Mouse (Mus musculus): ENCODE measurements around the gene Pcbp3. TPM values are rescaled to one million over a fixed set of nuclear protein-coding genes. Genes with fewer than 3 reads are reported as not detected.

Pcbp3 gene
- total and polyA plus RNA-seq, 2 experiments, result 0.37 to 0.55 TPM

- WGBS, result 82% methylated on average over 4 of the region's 4 CpGs
- H3K4me3 ChIP-seq (ENCODE audit: insufficient read depth, low read depth, low read length), result no peak overlapping the region
- H3K4me1 ChIP-seq (ENCODE audit: control insufficient read depth, insufficient read depth, low read length), result no peaks in the 10 kb centered on the region
- H3K9ac ChIP-seq (ENCODE audit: low read depth, low read length), result no peak overlapping the region
- no peak overlapping the region for H3K27ac ChIP-seq (replicated peaks; ENCODE audit: insufficient read depth, low read depth, low read length)
- H3K27me3 ChIP-seq (ENCODE audit: control insufficient read depth, insufficient read depth, low read length), result no peaks in the 10 kb centered on the region
- H3K79me2 ChIP-seq (ENCODE audit: control insufficient read depth, insufficient read depth, low read length), result no peaks in the 10 kb centered on the region
- TF ChIP-seq CTCF (IDR thresholded peaks at IDR 0.05; ENCODE audit: low read depth, low read length) (no peak), POLR2A (IDR thresholded peaks at IDR 0.05; ENCODE audit: extremely low read depth, insufficient read depth, low read length) (no peak)
- DNase-seq (ENCODE audit: extremely low read depth, low read depth, low spot score), result no peak
- H3K36me3 ChIP-seq (ENCODE audit: control insufficient read depth, insufficient read depth, low read length), result no peaks in the 10 kb centered on the region
Measured at GRCm38 (mm10) chr10:76898428-76898827, 63.3 kb downstream of the Pcbp3 start.

DNA sequence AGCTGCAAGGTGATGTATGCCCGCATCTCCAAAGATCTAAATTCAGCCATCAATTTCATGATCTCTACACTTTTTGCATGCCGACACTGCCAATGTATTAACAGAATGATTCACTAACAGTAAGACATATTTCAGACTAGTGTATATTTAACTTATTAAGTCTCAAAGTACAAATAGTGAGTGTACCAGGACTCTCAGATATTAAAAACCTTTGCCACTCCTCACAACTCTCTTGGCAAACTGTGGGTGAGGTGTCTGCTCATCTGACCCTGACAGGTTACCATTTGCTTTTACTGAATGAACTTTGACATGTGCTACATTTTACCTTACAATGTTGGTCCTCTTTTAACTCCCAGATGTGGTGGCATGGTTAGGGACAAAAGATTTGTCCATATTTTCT is 70.2 kb downstream of the Pcbp3 start:
- no peaks in the 10 kb centered on the region for H3K79me2 ChIP-seq (ENCODE audit: control insufficient read depth, insufficient read depth, low read length)
- no peaks in the 10 kb centered on the region for H3K27me3 ChIP-seq (ENCODE audit: control insufficient read depth, insufficient read depth, low read length)
- no peaks in the 10 kb centered on the region for H3K36me3 ChIP-seq (ENCODE audit: control insufficient read depth, insufficient read depth, low read length)
- H3K9ac ChIP-seq (ENCODE audit: low read depth, low read length), result no peak overlapping the region
- H3K4me3 ChIP-seq (ENCODE audit: insufficient read depth, low read depth, low read length), result no peak overlapping the region
- no peak for TF ChIP-seq POLR2A (IDR thresholded peaks at IDR 0.05; ENCODE audit: extremely low read depth, insufficient read depth, low read length)
- TF ChIP-seq CTCF (IDR thresholded peaks at IDR 0.05; ENCODE audit: low read depth, low read length), result no peak
- DNase-seq (ENCODE audit: extremely low read depth, low read depth, low spot score), result peak; percentile 63
- H3K4me1 ChIP-seq (ENCODE audit: control insufficient read depth, insufficient read depth, low read length), result no peaks in the 10 kb centered on the region; the same call in 1 of the 2 replicates
- H3K27ac ChIP-seq (replicated peaks; ENCODE audit: insufficient read depth, low read depth, low read length), result no peak overlapping the region
- WGBS, result 86% methylated on average over 2 of the region's 2 CpGs

DNA sequence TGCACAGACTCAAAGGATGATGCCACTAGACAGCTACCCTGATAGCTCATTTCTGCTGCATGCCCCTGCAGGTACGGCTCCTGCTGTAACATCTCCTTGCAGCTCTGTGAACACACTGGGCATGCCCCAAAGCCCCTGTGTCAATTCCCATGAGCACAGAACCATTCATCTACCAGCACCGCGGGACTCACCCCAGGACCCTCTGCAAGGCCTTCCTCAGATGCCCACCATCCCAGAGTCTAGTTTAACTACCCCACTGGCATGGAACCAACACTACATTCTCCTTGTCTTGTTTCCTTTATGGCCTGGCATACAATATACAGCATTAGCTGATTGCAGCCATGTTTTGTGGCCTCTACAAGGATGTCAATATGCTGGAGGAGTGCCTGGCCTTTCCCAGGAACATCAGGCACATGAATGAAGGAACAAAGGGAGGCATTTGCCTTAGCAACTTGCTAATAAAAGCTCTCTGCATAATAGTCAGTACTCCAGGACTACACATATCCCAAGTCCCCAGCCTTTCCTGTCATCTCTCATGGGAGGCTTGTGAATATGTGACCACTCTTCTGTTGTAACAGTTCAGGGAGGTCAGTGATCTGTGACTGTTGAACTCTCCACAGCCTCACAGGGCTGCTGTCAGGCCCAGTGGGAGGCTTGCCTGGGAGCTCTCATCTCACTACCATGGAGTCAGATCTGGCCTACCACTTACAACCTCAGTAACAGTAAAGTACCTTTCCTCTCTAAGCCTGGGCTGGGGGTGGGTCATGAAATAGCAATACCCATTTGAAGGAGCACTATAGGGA is 78.0 kb downstream of the Pcbp3 start:
- peak; percentile 26 for DNase-seq (ENCODE audit: extremely low read depth, low read depth, low spot score)
- TF ChIP-seq POLR2A (IDR thresholded peaks at IDR 0.05; ENCODE audit: extremely low read depth, insufficient read depth, low read length) (no peak), CTCF (IDR thresholded peaks at IDR 0.05; ENCODE audit: low read depth, low read length) (no peak)
- no peaks in the 10 kb centered on the region for H3K27me3 ChIP-seq (ENCODE audit: control insufficient read depth, insufficient read depth, low read length)
- no peaks in the 10 kb centered on the region for H3K4me1 ChIP-seq (ENCODE audit: control insufficient read depth, insufficient read depth, low read length)
- no peaks in the 10 kb centered on the region for H3K36me3 ChIP-seq (ENCODE audit: control insufficient read depth, insufficient read depth, low read length)
- H3K4me3 ChIP-seq (ENCODE audit: insufficient read depth, low read depth, low read length), result no peak overlapping the region
- no peak overlapping the region for H3K9ac ChIP-seq (ENCODE audit: low read depth, low read length)
- WGBS, result 94% methylated on average over 3 of the region's 3 CpGs
- H3K27ac ChIP-seq (replicated peaks; ENCODE audit: insufficient read depth, low read depth, low read length), result no peak overlapping the region
- H3K79me2 ChIP-seq (ENCODE audit: control insufficient read depth, insufficient read depth, low read length), result no peaks in the 10 kb centered on the region

GRCm38 (mm10) chr10:76882644-76883441 is 78.8 kb downstream of the Pcbp3 start:
- Histone ChIP-seq H3K36me3 (ENCODE audit: control insufficient read depth, insufficient read depth, low read length) (no peaks in the 10 kb centered on the region), H3K79me2 (ENCODE audit: control insufficient read depth, insufficient read depth, low read length) (no peaks in the 10 kb centered on the region), H3K4me3 (ENCODE audit: insufficient read depth, low read depth, low read length) (no peak overlapping the region), H3K9ac (ENCODE audit: low read depth, low read length) (no peak overlapping the region), H3K27me3 (ENCODE audit: control insufficient read depth, insufficient read depth, low read length) (no peaks in the 10 kb centered on the region), H3K27ac (replicated peaks; ENCODE audit: insufficient read depth, low read depth, low read length) (no peak overlapping the region), H3K4me1 (ENCODE audit: control insufficient read depth, insufficient read depth, low read length) (no peaks in the 10 kb centered on the region)
- 92% methylated on average over 17 of the region's 17 CpGs for WGBS
- no peak for DNase-seq (ENCODE audit: extremely low read depth, low read depth, low spot score)
- TF ChIP-seq CTCF (IDR thresholded peaks at IDR 0.05; ENCODE audit: low read depth, low read length) (no peak), POLR2A (IDR thresholded peaks at IDR 0.05; ENCODE audit: extremely low read depth, insufficient read depth, low read length) (no peak)

GRCm38 (mm10) chr10:76881900-76882299 is 79.8 kb downstream of the Pcbp3 start:
- no peak overlapping the region for H3K9ac ChIP-seq (ENCODE audit: low read depth, low read length)
- no peaks in the 10 kb centered on the region for H3K4me1 ChIP-seq (ENCODE audit: control insufficient read depth, insufficient read depth, low read length)
- no peak for TF ChIP-seq CTCF (IDR thresholded peaks at IDR 0.05; ENCODE audit: low read depth, low read length)
- TF ChIP-seq POLR2A (IDR thresholded peaks at IDR 0.05; ENCODE audit: extremely low read depth, insufficient read depth, low read length), result no peak
- DNase-seq (ENCODE audit: extremely low read depth, low read depth, low spot score), result no peak
- no peaks in the 10 kb centered on the region for H3K79me2 ChIP-seq (ENCODE audit: control insufficient read depth, insufficient read depth, low read length)
- no peaks in the 10 kb centered on the region for H3K36me3 ChIP-seq (ENCODE audit: control insufficient read depth, insufficient read depth, low read length)
- WGBS, result 58% methylated on average over 5 of the region's 5 CpGs
- H3K4me3 ChIP-seq (ENCODE audit: insufficient read depth, low read depth, low read length), result no peak overlapping the region
- H3K27me3 ChIP-seq (ENCODE audit: control insufficient read depth, insufficient read depth, low read length), result no peaks in the 10 kb centered on the region
- no peak overlapping the region for H3K27ac ChIP-seq (replicated peaks; ENCODE audit: insufficient read depth, low read depth, low read length)
